8 mouse cellular contexts compared by ENCODE assay signal in genomic region chr14:121797457-121798410, GRCm38 (mm10). TPM values are rescaled to one million over a fixed set of nuclear protein-coding genes. Genes with fewer than 3 reads are reported as not detected.
DNase-seq lines count a peak whose midpoint lies in the region; ATAC-seq lines count a peak whose summit lies in the region.

Gene Dock9, minus strand, starts transcription at chr14:121797837.

- no peaks in the 10 kb centered on the region for H3K36me3 ChIP-seq in lung, embryonic 16.5 days (ENCODE audit: control insufficient read depth, insufficient read depth, low read length)

- peaks cover 7% of the 10 kb centered on the region for H3K4me1 ChIP-seq in lung, embryonic 16.5 days (replicated peaks; ENCODE audit: control insufficient read depth, insufficient read depth, low read length)

- peak; percentile 64 for DNase-seq in MEL-GATA-1-ER (ENCODE audit: extremely low read depth, low read depth)
- DNase-seq in cerebellum, adult 8-10 months: peak; percentile 88
- DNase-seq in forelimb bud, embryonic 11.5 days (ENCODE audit: low read depth, low spot score): peak; percentile 81
- peak; percentile 55 for DNase-seq in layer of hippocampus, adult 9-10 months (ENCODE audit: low spot score)
- peak; percentile 77 for DNase-seq in ovary, postnatal 10 days (ENCODE audit: low spot score)
- DNase-seq in thymus, postnatal 10 days (ENCODE audit: low spot score in 2 of 2): peak; percentile 79 to 84

- H3K4me2 ChIP-seq in lung, embryonic 16.5 days (ENCODE audit: low read depth, low read length): peak within 1 kb of the TSS; percentile 100

- H3K9me3 ChIP-seq in lung, embryonic 16.5 days (ENCODE audit: control insufficient read depth, low read length): no peaks in the 10 kb centered on the region

- H3K4me3 ChIP-seq in lung, embryonic 16.5 days (ENCODE audit: low read length): peak within 1 kb of the TSS; percentile 79

- peak; percentile 63 to 67 for ATAC-seq in hematopoietic stem cell, adult 5-6 weeks (replicated peaks in 1 of 2; ENCODE audit: insufficient read depth in 1 of 2, low FRiP score in 2 of 2, low TSS enrichment in 1 of 2, low read depth in 1 of 2, poor library complexity in 2 of 2, severe bottlenecking in 2 of 2)
- ATAC-seq in lung, embryonic 16.5 days (ENCODE audit: low read depth): peak; percentile 95

- H3K9ac ChIP-seq in lung, embryonic 16.5 days (ENCODE audit: low read length): peak within 1 kb of the TSS; percentile 81

- H3K27ac ChIP-seq in lung, embryonic 16.5 days (ENCODE audit: low read length): peak within 1 kb of the TSS; percentile 94

- peaks cover 5% of the 10 kb centered on the region for H3K27me3 ChIP-seq in lung, embryonic 16.5 days (ENCODE audit: control insufficient read depth, insufficient read depth, low read depth, low read length)

- under 1% methylated on average over 78 of the region's 106 CpGs for WGBS in lung, embryonic 16.5 days

RNA-seq across cellular contexts. Expression of gene Dock9, which starts in this region (rescaled TPM):
- 16.8 and 19.6 TPM in 2 replicates for total RNA-seq in hematopoietic stem cell, adult 5-6 weeks (2017)
- polyA plus RNA-seq in lung, embryonic 16.5 days (2015; fragmentation: Nextera tagmentation; extraction: Ambion mirVana): 14.3 and 15.1 TPM in 2 replicates

Comparison
In these comparisons a context has a peak if more than half of its experiments do, and no peak if none do; other contexts are left out.
1. Peak in every context shown above with its lines: DNase-seq, ATAC-seq, H3K4me3 ChIP-seq and H3K27ac ChIP-seq.